Mouse (Mus musculus) megakaryocyte, embryonic 14.5 days (primary cell): Measurements from ENCODE around the gene Gse1. TPM values are rescaled to one million over a fixed set of nuclear protein-coding genes. Genes with fewer than 3 reads are reported as not detected.

Experiments used
- H3K27me3 ChIP-seq: replicated peaks from 2 replicates; pipeline ENCODE3; 2012; ENCODE audit warnings: inconsistent platforms
- H3K36me3 ChIP-seq: replicated peaks from 2 replicates; pipeline ENCODE3; 2012; ENCODE audit warnings: low read length, inconsistent platforms, mixed read lengths
- H3K4me1 ChIP-seq: 2 replicates; pipeline ENCODE4 v1.6.1; 2012; ENCODE audit warnings: inconsistent platforms
- H3K4me3 ChIP-seq: replicated peaks from 2 replicates; pipeline ENCODE3; 2012; ENCODE audit warnings: moderate library complexity, mild to moderate bottlenecking, inconsistent platforms
- H3K9me3 ChIP-seq: 2 replicates; pipeline ENCODE4 v1.6.1; 2012; ENCODE audit warnings: inconsistent platforms
- FLI1 ChIP-seq: IDR thresholded peaks from 2 replicates; pipeline ENCODE4 v1.6.1; 2012; ENCODE audit warnings: low read length, inconsistent platforms, mixed read lengths
- GATA1 ChIP-seq: IDR thresholded peaks from 3 replicates; pipeline ENCODE4 v1.6.1; 2012; ENCODE audit warnings: mixed read lengths, low read length, inconsistent platforms, borderline replicate concordance
- polyA plus RNA-seq: library from polyadenylated mRNA; stranded (reverse); fragments of >175 nt; gene quantifications from 2 replicates; pipeline ENCODE4 v1.2.3, GENCODE M21; 2012; ENCODE audit warnings: low replicate concordance; ENCODE audit not compliant: insufficient read depth

Gene Gse1
- polyA plus RNA-seq, 1 experiment: 163 TPM

DNA sequence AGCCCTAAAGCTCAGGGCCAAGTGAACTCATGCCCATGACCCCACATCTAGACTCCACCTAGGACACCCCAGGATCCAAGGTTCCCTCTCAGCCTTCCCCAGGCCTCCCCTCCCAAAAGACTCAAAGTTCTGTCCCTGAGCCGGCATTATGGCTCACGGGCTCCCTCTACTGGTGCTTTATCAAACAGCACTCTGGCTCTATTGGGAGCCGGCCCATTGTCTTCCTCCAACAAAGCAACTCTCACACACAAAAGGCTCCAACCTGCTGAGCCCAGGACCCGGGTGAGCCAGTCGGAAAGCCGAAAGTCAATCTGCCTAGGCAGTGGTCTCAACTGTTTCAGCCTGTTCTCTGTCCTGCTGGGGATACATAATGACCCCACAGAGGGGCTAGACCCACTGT, 389.9 kb downstream of the Gse1 start:
- H3K4me1 ChIP-seq: peaks cover 68% of the 10 kb centered on the region
- H3K36me3 ChIP-seq: no peaks in the 10 kb centered on the region
- TF ChIP-seq FLI1 (no peak), GATA1 (no peak)
- no peak overlapping the region for H3K4me3 ChIP-seq
- peaks cover 37% of the 10 kb centered on the region for H3K27me3 ChIP-seq
- H3K9me3 ChIP-seq: no peaks in the 10 kb centered on the region

DNA sequence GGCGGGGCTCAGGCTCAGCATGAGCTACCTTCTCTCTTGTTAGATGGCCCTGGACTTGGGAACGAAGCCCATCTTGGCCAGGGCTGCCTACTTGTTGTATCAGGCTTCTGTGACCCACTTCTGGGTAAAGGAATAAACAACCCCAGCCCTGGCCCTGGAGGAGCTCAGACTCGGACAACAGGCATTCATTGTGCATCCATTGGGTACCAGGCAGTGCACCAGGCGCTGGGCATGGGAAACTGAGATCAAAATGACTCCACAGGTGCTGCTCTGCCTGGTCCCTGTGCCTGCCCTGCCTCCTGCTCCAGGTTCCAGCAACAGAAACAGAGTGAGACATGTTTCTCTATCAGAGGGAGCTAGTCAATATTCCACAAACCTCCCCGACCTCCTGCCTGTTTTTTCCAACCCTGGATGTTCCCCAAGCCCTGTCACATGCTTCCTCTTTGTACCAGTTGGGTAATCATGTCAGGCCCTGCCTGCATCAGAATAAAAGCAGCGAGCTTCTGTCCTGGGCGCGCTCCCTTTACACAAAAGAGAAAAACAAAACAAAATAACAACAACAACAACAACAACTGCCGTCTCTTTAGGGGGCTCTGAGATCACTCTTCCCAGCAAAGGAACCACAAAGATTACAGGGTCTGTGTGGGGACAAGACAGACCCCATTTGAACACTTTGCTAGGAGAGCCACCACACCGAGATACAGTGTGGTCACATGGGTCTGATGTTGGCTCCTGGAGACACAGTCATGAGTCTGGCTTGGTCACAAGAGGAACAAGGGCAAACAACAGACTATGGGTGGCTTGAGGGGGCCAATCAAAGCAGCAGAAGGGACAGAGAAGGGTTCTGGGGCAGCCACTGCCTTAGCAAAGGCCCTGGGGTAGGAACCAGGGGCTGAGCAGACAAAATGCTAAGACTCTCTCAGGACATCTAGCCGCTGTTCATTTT, 391.3 kb downstream of the Gse1 start:
- Histone ChIP-seq H3K9me3 (no peaks in the 10 kb centered on the region), H3K27me3 (peaks cover 25% of the 10 kb centered on the region), H3K4me3 (peak overlapping the region; percentile 46), H3K4me1 (peaks cover 72% of the 10 kb centered on the region), H3K36me3 (no peaks in the 10 kb centered on the region)
- TF ChIP-seq FLI1: no peak
- TF ChIP-seq GATA1: no peak

DNA sequence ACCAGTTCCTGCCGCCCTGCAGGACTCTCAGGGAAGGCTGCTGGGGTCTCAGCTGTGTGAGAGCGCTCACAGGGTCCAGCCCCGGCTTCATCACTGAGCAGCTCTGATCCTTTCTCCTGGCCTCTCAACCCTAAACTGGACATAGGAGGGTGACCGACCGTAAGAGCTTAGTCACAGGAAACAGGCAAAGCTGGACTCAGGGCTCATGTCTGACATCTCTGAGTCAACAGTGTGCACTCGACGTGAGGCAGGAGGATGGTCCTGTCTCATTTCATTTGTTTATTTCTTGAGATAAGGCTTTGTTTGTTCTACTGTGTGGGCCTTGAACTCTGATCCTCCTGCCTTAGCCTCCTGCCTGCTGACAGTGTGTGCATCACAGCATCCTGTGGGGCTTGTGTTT, 392.2 kb downstream of the Gse1 start:
- peak overlapping the region; percentile 54 for H3K4me3 ChIP-seq
- no peaks in the 10 kb centered on the region for H3K36me3 ChIP-seq
- peaks cover 76% of the 10 kb centered on the region for H3K4me1 ChIP-seq
- TF ChIP-seq GATA1 (no peak), FLI1 (no peak)
- peaks cover 20% of the 10 kb centered on the region for H3K27me3 ChIP-seq
- H3K9me3 ChIP-seq: no peaks in the 10 kb centered on the region

DNA sequence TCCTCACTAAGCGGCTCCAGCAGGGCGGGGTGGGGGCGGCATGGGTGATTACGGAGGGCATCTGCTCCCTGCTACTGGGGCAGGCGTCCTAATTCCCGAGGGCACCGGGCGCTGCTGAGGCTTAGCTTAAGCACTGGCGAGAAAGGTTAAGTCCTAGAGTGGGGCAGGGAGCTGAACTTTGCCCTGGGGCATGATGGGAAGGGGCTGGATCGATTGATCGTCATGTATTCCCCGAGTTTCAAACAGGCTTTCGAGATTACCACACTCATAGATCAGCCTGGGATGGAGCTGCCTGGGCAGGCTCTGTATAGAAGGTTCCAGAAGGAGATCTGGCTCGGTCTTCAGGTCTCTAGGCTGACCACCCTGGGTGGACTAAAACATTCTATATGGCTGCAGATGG, 393.9 kb downstream of the Gse1 start:
- no peaks in the 10 kb centered on the region for H3K36me3 ChIP-seq
- H3K9me3 ChIP-seq: no peaks in the 10 kb centered on the region
- peaks cover 61% of the 10 kb centered on the region for H3K4me1 ChIP-seq
- peaks cover 12% of the 10 kb centered on the region for H3K27me3 ChIP-seq
- no peak overlapping the region for H3K4me3 ChIP-seq
- TF ChIP-seq FLI1 (no peak), GATA1 (no peak)

DNA sequence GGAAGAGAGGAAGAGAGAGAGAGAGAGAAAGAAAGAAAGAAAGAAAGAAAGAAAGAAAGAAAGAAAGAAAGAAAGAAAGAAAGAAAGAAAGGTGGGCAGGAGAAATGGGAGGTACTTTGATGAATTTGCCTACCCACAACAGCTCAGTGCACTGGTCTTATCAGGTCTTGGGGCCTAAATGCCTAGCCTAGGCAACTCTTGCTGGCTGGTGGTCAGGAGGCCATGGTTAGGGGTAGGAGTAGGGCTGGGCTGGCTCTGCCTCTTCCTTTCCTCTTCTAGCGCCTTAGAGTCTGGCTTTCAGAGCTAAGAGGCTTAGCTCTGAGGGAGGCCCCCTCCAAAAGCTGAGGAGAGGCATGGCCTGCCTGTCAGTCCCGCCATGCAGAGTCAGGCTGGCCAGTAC, 395.4 kb downstream of the Gse1 start:
- Histone ChIP-seq H3K4me3 (no peak overlapping the region), H3K36me3 (no peaks in the 10 kb centered on the region), H3K27me3 (peaks cover 19% of the 10 kb centered on the region), H3K9me3 (no peaks in the 10 kb centered on the region), H3K4me1 (peaks cover 47% of the 10 kb centered on the region)
- TF ChIP-seq GATA1 (no peak), FLI1 (no peak)

DNA sequence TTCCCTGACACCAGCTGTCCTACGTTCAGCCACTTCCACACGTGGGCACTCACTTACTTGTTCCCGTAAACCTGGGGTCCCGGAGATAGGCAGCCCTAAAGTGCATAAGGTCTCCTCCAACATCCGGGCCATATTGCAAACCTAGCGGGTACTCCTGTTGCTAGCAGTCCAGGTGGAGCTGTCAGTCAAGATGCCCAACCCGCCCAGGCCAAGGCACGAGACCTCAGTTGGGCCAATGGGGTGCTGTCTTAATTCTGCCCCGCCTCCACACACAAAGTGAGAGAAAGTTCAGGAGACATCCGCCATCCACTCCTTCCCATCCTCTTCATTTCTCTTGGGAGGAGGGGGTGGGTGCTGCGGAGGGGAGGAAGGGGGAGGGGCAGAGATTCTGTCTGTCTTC, 398.2 kb downstream of the Gse1 start:
- H3K4me3 ChIP-seq: no peak overlapping the region
- peaks cover 34% of the 10 kb centered on the region for H3K4me1 ChIP-seq
- H3K9me3 ChIP-seq: peaks cover 9% of the 10 kb centered on the region
- H3K36me3 ChIP-seq: no peaks in the 10 kb centered on the region
- peaks cover 45% of the 10 kb centered on the region for H3K27me3 ChIP-seq
- TF ChIP-seq FLI1 (no peak), GATA1 (no peak)

DNA sequence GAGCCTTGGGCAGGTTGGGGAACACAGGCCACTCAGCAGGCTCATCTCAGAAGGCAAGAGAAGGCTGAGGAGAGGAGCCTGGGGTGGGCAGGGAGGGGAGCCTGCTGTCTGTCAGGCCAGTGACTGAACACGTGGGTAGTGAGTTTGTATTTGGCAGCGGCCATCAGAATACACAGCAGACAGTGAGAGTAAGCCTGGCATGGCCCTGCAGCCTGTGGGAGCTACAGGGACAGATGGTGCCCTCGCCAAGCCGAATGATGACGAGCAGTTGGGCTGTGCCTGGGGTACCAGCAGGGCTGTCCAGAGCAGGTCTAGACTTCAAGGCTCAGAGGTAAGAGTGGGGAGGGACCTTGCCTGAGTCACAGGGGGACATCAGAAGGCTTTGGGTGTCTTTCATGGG, 399.0 kb downstream of the Gse1 start:
- Histone ChIP-seq H3K27me3 (peaks cover 50% of the 10 kb centered on the region), H3K9me3 (peaks cover 12% of the 10 kb centered on the region), H3K36me3 (no peaks in the 10 kb centered on the region), H3K4me3 (no peak overlapping the region), H3K4me1 (peaks cover 32% of the 10 kb centered on the region)
- TF ChIP-seq GATA1 (no peak), FLI1 (no peak)

DNA sequence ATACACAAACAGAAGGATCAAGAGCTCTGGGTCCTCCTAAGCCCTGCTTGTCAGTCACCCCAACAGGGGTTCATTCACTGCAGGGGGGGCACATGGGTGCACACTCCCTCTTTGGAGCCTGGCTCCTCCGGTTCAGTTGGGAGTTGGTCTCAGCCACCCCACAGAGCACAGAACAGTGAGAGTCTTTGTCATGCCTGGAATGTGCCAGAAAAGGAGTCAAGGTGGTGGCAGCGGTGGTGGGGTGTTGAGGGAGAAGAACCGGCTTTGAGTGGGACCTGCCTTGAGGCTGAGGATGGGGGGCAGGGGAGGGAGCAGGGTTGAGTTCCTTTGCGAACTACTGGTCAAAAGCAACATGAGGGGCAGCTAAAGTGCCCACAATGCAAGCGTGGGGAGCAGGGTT, 401.8 kb downstream of the Gse1 start:
- Histone ChIP-seq H3K27me3 (peaks cover 77% of the 10 kb centered on the region), H3K36me3 (no peaks in the 10 kb centered on the region), H3K4me3 (no peak overlapping the region), H3K4me1 (peaks cover 33% of the 10 kb centered on the region), H3K9me3 (peaks cover 21% of the 10 kb centered on the region)
- TF ChIP-seq FLI1 (no peak), GATA1 (no peak)

DNA sequence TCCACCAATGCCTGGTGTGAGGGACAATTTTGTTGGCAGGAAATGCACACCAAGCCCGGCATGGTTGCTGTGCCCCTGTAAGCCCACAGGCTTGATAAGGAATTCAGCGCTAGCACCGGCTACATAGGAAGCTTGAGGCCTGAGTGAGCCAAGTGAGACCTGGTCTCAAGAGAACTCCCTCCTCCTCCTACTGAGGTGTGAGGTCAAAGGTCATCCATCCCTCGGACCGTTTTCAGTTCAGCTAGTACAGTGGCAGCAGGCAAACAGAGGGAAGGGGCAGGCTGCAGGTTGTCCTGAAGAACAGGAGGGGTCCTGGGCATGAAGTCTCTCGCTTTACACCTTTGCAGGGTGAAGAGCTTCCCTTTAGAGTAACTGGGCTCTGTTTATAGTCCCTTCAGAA, 402.6 kb downstream of the Gse1 start:
- TF ChIP-seq GATA1 (no peak), FLI1 (no peak)
- Histone ChIP-seq H3K4me3 (no peak overlapping the region), H3K27me3 (peaks cover 84% of the 10 kb centered on the region), H3K36me3 (no peaks in the 10 kb centered on the region), H3K4me1 (peaks cover 33% of the 10 kb centered on the region), H3K9me3 (peaks cover 21% of the 10 kb centered on the region)

Other genes with a start within 250 kb of the Gse1 start
- gene Crispld2, start 236.0 kb upstream of the Gse1 start, polyA plus RNA-seq: 0.83 TPM in 1 of 2 replicates, not detected in the other
- gene Zdhhc7, start 127.0 kb upstream of the Gse1 start, polyA plus RNA-seq: 29.1 and 34.2 TPM in 2 replicates
- 2.4 and 4.1 TPM in 2 replicates for gene 6430548M08Rik, start 114.3 kb upstream of the Gse1 start, polyA plus RNA-seq
- gene Fam92b, start 51.0 kb upstream of the Gse1 start, polyA plus RNA-seq: not detected in 2 replicates